Mouse (Mus musculus) small intestine, adult 2 months (tissue): ENCODE results near the gene Ap1ar. TPM values are rescaled to one million over a fixed set of nuclear protein-coding genes. Genes with fewer than 3 reads are reported as not detected.

Experiments used
- H3K27ac ChIP-seq: fragments of 200-500 bp; 2 replicates; pipeline ENCODE4 v1.5.1; 2012; ENCODE audit warnings: low read depth, low read length, control low read depth, inconsistent platforms; ENCODE audit not compliant: insufficient read depth
- H3K27me3 ChIP-seq: fragments of 200-500 bp; 2 replicates; pipeline ENCODE4 v1.6.1; 2012; ENCODE audit warnings: mild to moderate bottlenecking, moderate library complexity, low read length, inconsistent platforms; ENCODE audit not compliant: control insufficient read depth, insufficient read depth
- H3K36me3 ChIP-seq: fragments of 200-500 bp; 2 replicates; pipeline ENCODE4 v1.6.1; 2012; ENCODE audit warnings: mild to moderate bottlenecking, low read length, control low read depth, inconsistent platforms; ENCODE audit not compliant: control insufficient read depth, insufficient read depth
- H3K4me1 ChIP-seq: fragments of 200-500 bp; 2 replicates; pipeline ENCODE4 v1.6.1; 2012; ENCODE audit warnings: low read length, inconsistent platforms, mixed read lengths; ENCODE audit not compliant: control insufficient read depth, insufficient read depth, insufficient read length
- H3K4me3 ChIP-seq: fragments of 200-500 bp; 2 replicates; pipeline ENCODE4 v1.5.1; 2012; ENCODE audit warnings: low read depth, mild to moderate bottlenecking, control low read depth, inconsistent platforms, low read length, moderate library complexity
- CTCF ChIP-seq: fragments of 200-500 bp; IDR thresholded peaks from 2 replicates; pipeline ENCODE4 v1.5.1; 2012; ENCODE audit warnings: low read depth, mild to moderate bottlenecking, control low read depth, inconsistent platforms, low read length, moderate library complexity, mixed read lengths; ENCODE audit not compliant: insufficient replicate concordance, insufficient read length; ENCODE audit errors: extremely low read depth
- POLR2A ChIP-seq: fragments of 200-500 bp; IDR thresholded peaks from 2 replicates; pipeline ENCODE4 v1.6.1; 2012; ENCODE audit warnings: low read depth, mild to moderate bottlenecking, control low read depth, inconsistent platforms, low read length, moderate library complexity
- WGBS: fragments of 180-500 bp; shearing (Covaris S2); methylation state at CpG from one replicate; pipeline ENCODE4 v1.1.7; 2018; 5-methylcytosine and 5-hydroxymethylcytosine counted together
- polyA plus RNA-seq: library from polyadenylated mRNA; depleted of rRNA; stranded (reverse); fragments of >200 nt; gene quantifications from 2 replicates; pipeline ENCODE4 v1.2.3, GENCODE M21; 2012; rRNA removed

The Ap1ar gene
- polyA plus RNA-seq, result 14.8 and 38.8 TPM in 2 replicates

DNA sequence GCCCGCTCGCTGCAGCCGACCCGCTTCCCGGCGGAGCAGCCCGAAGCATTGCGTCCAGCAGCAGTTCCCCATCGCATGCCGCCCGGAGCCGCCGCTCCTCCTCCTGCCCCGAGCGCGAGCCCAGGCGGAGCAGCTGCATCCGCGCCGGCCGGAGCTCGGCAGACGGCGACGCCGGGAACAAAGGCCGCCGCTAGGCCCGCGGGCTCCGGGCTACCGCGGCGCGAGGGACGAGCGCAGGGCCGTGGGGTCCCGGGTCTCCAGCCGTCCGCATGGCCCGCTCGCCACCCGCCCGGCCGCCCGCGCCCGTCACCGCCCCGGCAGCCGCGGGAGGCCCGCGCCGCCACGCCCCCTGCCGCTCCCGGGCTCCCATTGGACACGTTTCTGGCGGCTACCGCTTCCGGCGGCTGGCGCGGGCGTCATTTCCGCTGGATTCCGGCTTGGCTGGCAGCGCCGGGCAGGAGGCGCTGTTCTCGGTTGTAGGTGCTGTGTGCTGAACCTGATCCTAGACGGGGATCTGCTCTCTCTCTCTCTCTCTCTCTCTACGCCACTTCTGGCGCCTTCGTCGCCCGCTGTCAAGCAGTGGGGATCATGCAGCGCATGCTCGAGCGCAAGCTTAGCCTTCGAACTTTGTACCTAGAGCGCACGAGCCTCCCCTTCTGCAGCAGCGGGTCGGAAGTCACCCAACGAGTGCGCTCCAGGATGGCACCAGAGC lies at the start of gene Ap1ar:
TSS of gene Ap1ar (minus strand) at position 370 of the 712 bp plus-strand sequence.
- TF ChIP-seq CTCF (peak; percentile 66), POLR2A (peak; percentile 72)
- peak within 1 kb of the TSS; percentile 91 for H3K27ac ChIP-seq
- H3K4me1 ChIP-seq, result peaks cover 17% of the 10 kb centered on the region; the same call in 1 of the 2 replicates
- peaks cover 4% of the 10 kb centered on the region; the same call in 1 of the 2 replicates for H3K36me3 ChIP-seq
- H3K4me3 ChIP-seq, result peak within 1 kb of the TSS; percentile 88
- WGBS, result under 1% methylated on average over 89 of the region's 89 CpGs
- no peaks in the 10 kb centered on the region for H3K27me3 ChIP-seq

- no peak for TF ChIP-seq POLR2A
- no peak for TF ChIP-seq CTCF
- Histone ChIP-seq H3K27me3 (no peaks in the 10 kb centered on the region), H3K27ac (no peak overlapping the region), H3K36me3 (no peaks in the 10 kb centered on the region), H3K4me1 (peaks cover 4% of the 10 kb centered on the region; the same call in 1 of the 2 replicates), H3K4me3 (no peak overlapping the region)
- WGBS, result 71% methylated on average over 2 of the region's 2 CpGs
These were observed 44.4 kb upstream of the Ap1ar start for GRCm38 (mm10) chr3:127881684-127882083.

GRCm38 (mm10) chr3:127879968-127880367 lies 42.6 kb upstream of the Ap1ar start:
- no peaks in the 10 kb centered on the region for H3K36me3 ChIP-seq
- no peaks in the 10 kb centered on the region for H3K27me3 ChIP-seq
- no peak overlapping the region for H3K27ac ChIP-seq
- H3K4me1 ChIP-seq, result peaks cover 4% of the 10 kb centered on the region; the same call in 1 of the 2 replicates
- 89% methylated on average over 3 of the region's 3 CpGs for WGBS
- TF ChIP-seq POLR2A (no peak), CTCF (no peak)
- H3K4me3 ChIP-seq, result no peak overlapping the region

GRCm38 (mm10) chr3:127875509-127875908 lies 38.2 kb upstream of the Ap1ar start:
- WGBS, result 91% methylated on average over 2 of the region's 2 CpGs
- TF ChIP-seq POLR2A (no peak), CTCF (no peak)
- Histone ChIP-seq H3K4me3 (no peak overlapping the region), H3K36me3 (no peaks in the 10 kb centered on the region; the same call in 1 of the 2 replicates), H3K4me1 (no peaks in the 10 kb centered on the region), H3K27me3 (no peaks in the 10 kb centered on the region), H3K27ac (no peak overlapping the region)

DNA sequence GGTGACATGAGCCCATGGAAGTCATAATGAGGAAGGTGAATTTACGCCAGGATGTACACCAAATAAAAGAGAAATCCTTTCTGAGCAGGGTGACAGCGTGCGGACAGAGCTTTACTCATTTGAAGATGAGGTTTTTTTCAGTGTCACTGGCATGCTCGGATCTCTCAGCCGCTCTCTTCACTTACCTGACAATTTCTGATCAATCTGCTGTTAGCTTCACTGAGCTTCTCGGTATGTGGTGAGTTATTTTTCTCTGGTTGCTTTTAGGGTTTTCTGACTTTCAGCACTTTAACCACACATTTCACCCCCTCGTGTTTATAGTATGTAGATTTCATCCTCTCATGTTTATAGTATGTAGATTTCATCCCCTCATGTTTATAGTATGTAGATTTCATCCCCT lies 37.7 kb upstream of the Ap1ar start:
- H3K27ac ChIP-seq, result no peak overlapping the region
- WGBS, result 86% methylated on average over 7 of the region's 7 CpGs
- TF ChIP-seq POLR2A, result no peak
- TF ChIP-seq CTCF, result no peak

DNA sequence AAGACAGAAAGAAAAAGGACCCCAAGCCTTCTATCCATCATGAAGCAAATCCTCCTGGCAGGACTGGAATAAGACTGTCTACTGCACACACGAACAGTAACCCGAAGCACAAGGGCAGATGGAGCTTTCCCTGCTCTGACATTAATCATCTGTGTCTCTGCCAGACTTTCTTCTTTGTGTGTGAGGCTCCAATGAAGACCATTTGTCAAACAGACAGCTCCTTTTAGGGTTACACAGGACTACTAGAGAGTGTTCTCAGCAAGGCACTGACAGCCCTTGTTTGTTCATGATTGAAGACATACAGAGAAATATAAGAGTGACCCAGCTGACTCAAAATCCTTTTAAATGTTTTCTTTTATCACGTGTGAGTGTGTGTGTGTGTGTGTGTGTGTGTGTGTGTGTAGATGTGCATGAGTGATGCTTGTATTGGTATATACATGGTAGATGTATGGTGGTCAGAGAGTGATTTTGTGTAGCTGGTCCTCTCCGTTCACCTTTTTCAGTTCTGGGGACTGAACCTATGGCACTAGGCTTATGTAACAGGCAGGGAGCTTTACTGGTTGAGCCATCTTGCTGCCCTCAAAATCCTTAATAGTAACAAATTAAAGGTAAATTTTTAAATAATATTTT lies 37.0 kb upstream of the Ap1ar start:
- H3K27ac ChIP-seq, result no peak overlapping the region
- peaks cover 3% of the 10 kb centered on the region; the same call in 1 of the 2 replicates for H3K36me3 ChIP-seq
- no peaks in the 10 kb centered on the region for H3K27me3 ChIP-seq
- H3K4me3 ChIP-seq, result no peak overlapping the region
- no peak for TF ChIP-seq POLR2A
- no peak for TF ChIP-seq CTCF
- WGBS, result 73% methylated on average over 4 of the region's 4 CpGs
- no peaks in the 10 kb centered on the region for H3K4me1 ChIP-seq

More for the DNA sequence above, 37.7 kb upstream of the Ap1ar start:
- H3K4me1 ChIP-seq, result no peaks in the 10 kb centered on the region
- H3K27me3 ChIP-seq, result no peaks in the 10 kb centered on the region
- H3K4me3 ChIP-seq, result no peak overlapping the region
- peaks cover under 1% of the 10 kb centered on the region; the same call in 1 of the 2 replicates for H3K36me3 ChIP-seq

DNA sequence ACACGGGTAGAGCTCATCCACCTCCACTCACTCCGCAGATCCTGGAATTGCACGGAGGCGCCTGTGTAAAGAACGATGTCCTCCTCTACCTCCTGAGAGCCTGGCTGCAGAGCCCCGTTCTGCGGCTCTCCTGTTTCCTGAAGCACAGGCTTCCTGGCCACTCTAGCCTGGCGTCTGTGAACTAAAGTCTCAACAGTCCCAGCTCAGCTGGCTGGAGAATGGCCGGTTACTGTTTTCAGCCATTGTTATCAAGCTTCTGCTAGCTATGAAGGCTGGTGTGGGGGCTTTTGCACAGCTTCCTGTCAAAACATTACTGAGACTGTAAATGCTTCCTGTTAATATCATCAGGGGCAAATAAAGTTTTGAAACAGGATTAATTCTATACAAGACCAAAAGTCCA lies 34.3 kb upstream of the Ap1ar start:
- no peak overlapping the region for H3K4me3 ChIP-seq
- TF ChIP-seq POLR2A, result no peak
- H3K4me1 ChIP-seq, result no peaks in the 10 kb centered on the region
- no peaks in the 10 kb centered on the region for H3K27me3 ChIP-seq
- H3K36me3 ChIP-seq, result peaks cover 3% of the 10 kb centered on the region; the same call in 1 of the 2 replicates
- WGBS, result 87% methylated on average over 9 of the region's 9 CpGs
- H3K27ac ChIP-seq, result no peak overlapping the region
